Mouse (Mus musculus): ENCODE measurements around the gene Nsfl1c. TPM values are rescaled to one million over a fixed set of nuclear protein-coding genes. Genes with fewer than 3 reads are reported as not detected.

The Nsfl1c gene
- polyA plus RNA-seq, 1 experiment from 2014 or later: 253 TPM

- H3K4me2 ChIP-seq (replicated peaks; ENCODE audit: low read depth, low read length): no peak overlapping the region
- no peak overlapping the region for H3K4me3 ChIP-seq (ENCODE audit: low read length)
- WGBS: 60% methylated on average over 4 of the region's 4 CpGs
- ATAC-seq (ENCODE audit: low FRiP score, low TSS enrichment): no peak
- no peaks in the 10 kb centered on the region for H3K36me3 ChIP-seq (ENCODE audit: control insufficient read depth, insufficient read depth, low read length)
- H3K9me3 ChIP-seq (ENCODE audit: control insufficient read depth, low read length): no peaks in the 10 kb centered on the region
- H3K27ac ChIP-seq (ENCODE audit: low read depth, low read length): no peak overlapping the region
- peaks cover 9% of the 10 kb centered on the region; the same call in 1 of the 2 replicates for H3K4me1 ChIP-seq (ENCODE audit: control insufficient read depth, insufficient read depth, low read length)
- H3K9ac ChIP-seq (ENCODE audit: low read depth, low read length): no peak overlapping the region
- no peaks in the 10 kb centered on the region for H3K27me3 ChIP-seq (ENCODE audit: control insufficient read depth, insufficient read depth, low read length)
These were observed 44.7 kb downstream of the Nsfl1c start for GRCm38 (mm10) chr2:151538646-151539045.

- 1% methylated on average over 68 of the region's 93 CpGs for WGBS
- Histone ChIP-seq H3K27me3 (ENCODE audit: control insufficient read depth, insufficient read depth, low read length) (no peaks in the 10 kb centered on the region), H3K9ac (ENCODE audit: low read depth, low read length) (peak within 1 kb of the TSS; percentile 98), H3K27ac (ENCODE audit: low read depth, low read length) (peak within 1 kb of the TSS; percentile 95), H3K4me3 (ENCODE audit: low read length) (peak within 1 kb of the TSS; percentile 97), H3K36me3 (ENCODE audit: control insufficient read depth, insufficient read depth, low read length) (peaks cover 33% of the 10 kb centered on the region), H3K9me3 (ENCODE audit: control insufficient read depth, low read length) (no peaks in the 10 kb centered on the region), H3K4me1 (ENCODE audit: control insufficient read depth, insufficient read depth, low read length) (peaks cover 27% of the 10 kb centered on the region), H3K4me2 (replicated peaks; ENCODE audit: low read depth, low read length) (peak within 1 kb of the TSS; percentile 75)
- peak; percentile 96 for ATAC-seq (ENCODE audit: low FRiP score, low TSS enrichment)
These were observed 48.5 kb downstream of the Nsfl1c start, which contains the start of gene Fkbp1a for GRCm38 (mm10) chr2:151542323-151543062. Fkbp1a (plus strand) TSS chr2:151542483.

- peak overlapping the region; percentile 95 for H3K27ac ChIP-seq (ENCODE audit: low read depth, low read length)
- no peaks in the 10 kb centered on the region for H3K27me3 ChIP-seq (ENCODE audit: control insufficient read depth, insufficient read depth, low read length)
- peak overlapping the region; percentile 75 for H3K4me2 ChIP-seq (replicated peaks; ENCODE audit: low read depth, low read length)
- H3K4me1 ChIP-seq (ENCODE audit: control insufficient read depth, insufficient read depth, low read length): peaks cover 27% of the 10 kb centered on the region
- WGBS: under 1% methylated on average over 21 of the region's 21 CpGs
- H3K9me3 ChIP-seq (ENCODE audit: control insufficient read depth, low read length): no peaks in the 10 kb centered on the region
- H3K4me3 ChIP-seq (ENCODE audit: low read length): peak overlapping the region; percentile 97
- peak overlapping the region; percentile 98 for H3K9ac ChIP-seq (ENCODE audit: low read depth, low read length)
- ATAC-seq (ENCODE audit: low FRiP score, low TSS enrichment): peak; percentile 65
- peaks cover 40% of the 10 kb centered on the region for H3K36me3 ChIP-seq (ENCODE audit: control insufficient read depth, insufficient read depth, low read length)
These were observed 49.3 kb downstream of the Nsfl1c start for GRCm38 (mm10) chr2:151543063-151543895.

- peak overlapping the region; percentile 97; the same call in 1 of the 2 replicates for H3K4me3 ChIP-seq (ENCODE audit: low read length)
- H3K4me2 ChIP-seq (replicated peaks; ENCODE audit: low read depth, low read length): peak overlapping the region; percentile 75
- no peak for ATAC-seq (ENCODE audit: low FRiP score, low TSS enrichment)
- no peaks in the 10 kb centered on the region for H3K9me3 ChIP-seq (ENCODE audit: control insufficient read depth, low read length)
- 75% methylated on average over 6 of the region's 6 CpGs for WGBS
- no peaks in the 10 kb centered on the region for H3K27me3 ChIP-seq (ENCODE audit: control insufficient read depth, insufficient read depth, low read length)
- no peak overlapping the region for H3K27ac ChIP-seq (ENCODE audit: low read depth, low read length)
- H3K36me3 ChIP-seq (ENCODE audit: control insufficient read depth, insufficient read depth, low read length): peaks cover 47% of the 10 kb centered on the region
- peaks cover 27% of the 10 kb centered on the region for H3K4me1 ChIP-seq (ENCODE audit: control insufficient read depth, insufficient read depth, low read length)
- H3K9ac ChIP-seq (ENCODE audit: low read depth, low read length): peak overlapping the region; percentile 37
These were observed 50.7 kb downstream of the Nsfl1c start for GRCm38 (mm10) chr2:151544673-151545072.

GRCm38 (mm10) chr2:151546571-151546970 is 52.6 kb downstream of the Nsfl1c start:
- Histone ChIP-seq H3K9ac (ENCODE audit: low read depth, low read length) (no peak overlapping the region), H3K4me1 (ENCODE audit: control insufficient read depth, insufficient read depth, low read length) (peaks cover 22% of the 10 kb centered on the region), H3K4me3 (ENCODE audit: low read length) (no peak overlapping the region), H3K27ac (ENCODE audit: low read depth, low read length) (no peak overlapping the region), H3K36me3 (ENCODE audit: control insufficient read depth, insufficient read depth, low read length) (peaks cover 66% of the 10 kb centered on the region), H3K4me2 (replicated peaks; ENCODE audit: low read depth, low read length) (no peak overlapping the region), H3K9me3 (ENCODE audit: control insufficient read depth, low read length) (no peaks in the 10 kb centered on the region), H3K27me3 (ENCODE audit: control insufficient read depth, insufficient read depth, low read length) (no peaks in the 10 kb centered on the region)
- WGBS: 85% methylated on average over 4 of the region's 4 CpGs
- no peak for ATAC-seq (ENCODE audit: low FRiP score, low TSS enrichment)

GRCm38 (mm10) chr2:151549615-151550121 is 55.7 kb downstream of the Nsfl1c start:
- no peaks in the 10 kb centered on the region for H3K27me3 ChIP-seq (ENCODE audit: control insufficient read depth, insufficient read depth, low read length)
- H3K9ac ChIP-seq (ENCODE audit: low read depth, low read length): no peak overlapping the region
- no peak for ATAC-seq (ENCODE audit: low FRiP score, low TSS enrichment)
- H3K9me3 ChIP-seq (ENCODE audit: control insufficient read depth, low read length): no peaks in the 10 kb centered on the region
- peaks cover 12% of the 10 kb centered on the region for H3K4me1 ChIP-seq (ENCODE audit: control insufficient read depth, insufficient read depth, low read length)
- no peak overlapping the region for H3K4me3 ChIP-seq (ENCODE audit: low read length)
- no peak overlapping the region for H3K27ac ChIP-seq (ENCODE audit: low read depth, low read length)
- peaks cover 86% of the 10 kb centered on the region for H3K36me3 ChIP-seq (ENCODE audit: control insufficient read depth, insufficient read depth, low read length)
- 90% methylated on average over 3 of the region's 3 CpGs for WGBS
- H3K4me2 ChIP-seq (replicated peaks; ENCODE audit: low read depth, low read length): no peak overlapping the region

Other genes starting within 250 kb of the Nsfl1c start
- gene 4921509C19Rik, start 18.0 kb upstream of the Nsfl1c start, polyA plus RNA-seq (2014; fragmentation: Nextera tagmentation; extraction: Ambion mirVana): not detected in 2 replicates
- 573 and 762 TPM in 2 replicates for gene Fkbp1a, start 48.3 kb downstream of the Nsfl1c start, polyA plus RNA-seq (2014; fragmentation: Nextera tagmentation; extraction: Ambion mirVana)
- gene Sdcbp2, start 78.4 kb downstream of the Nsfl1c start, polyA plus RNA-seq (2014; fragmentation: Nextera tagmentation; extraction: Ambion mirVana): 1.3 and 1.9 TPM in 2 replicates
- gene Snph, start 138.4 kb downstream of the Nsfl1c start, polyA plus RNA-seq (2014; fragmentation: Nextera tagmentation; extraction: Ambion mirVana): 0.58 and 0.61 TPM in 2 replicates
- gene Rad21l, start 174.4 kb downstream of the Nsfl1c start, polyA plus RNA-seq (2014; fragmentation: Nextera tagmentation; extraction: Ambion mirVana): not detected in 2 replicates
- 0.55 and 0.77 TPM in 2 replicates for gene Tmem74b, start 207.8 kb downstream of the Nsfl1c start, polyA plus RNA-seq (2014; fragmentation: Nextera tagmentation; extraction: Ambion mirVana)

All from kidney, embryonic 14.5 days (tissue).